Mouse (Mus musculus) heart, adult 2 months (tissue): ENCODE measurements at regions not wholly inside any gene's neighbourhood (a gene's known extent, or its start where the extent isn't known, plus 50 kb on each side); places are given as distances from the start of the nearest gene placed in this dataset.

Experiments
- CTCF ChIP-seq: fragments of 200-600 bp; IDR thresholded peaks from 2 replicates; pipeline ENCODE4 v1.8.1; 2022; ENCODE audit warnings: antibody characterized with exemption, mild to moderate bottlenecking, moderate library complexity
- EP300 ChIP-seq: fragments of 200-500 bp; IDR thresholded peaks from 2 replicates; pipeline ENCODE4 v1.6.1; 2011; ENCODE audit warnings: low read depth, low read length, control low read depth; ENCODE audit not compliant: insufficient read depth
- POLR2A ChIP-seq: fragments of 200-500 bp; IDR thresholded peaks from 2 replicates; pipeline ENCODE4 v1.6.1; 2011; ENCODE audit warnings: mild to moderate bottlenecking, low read depth, low read length, control low read depth; ENCODE audit not compliant: insufficient read depth

DNA sequence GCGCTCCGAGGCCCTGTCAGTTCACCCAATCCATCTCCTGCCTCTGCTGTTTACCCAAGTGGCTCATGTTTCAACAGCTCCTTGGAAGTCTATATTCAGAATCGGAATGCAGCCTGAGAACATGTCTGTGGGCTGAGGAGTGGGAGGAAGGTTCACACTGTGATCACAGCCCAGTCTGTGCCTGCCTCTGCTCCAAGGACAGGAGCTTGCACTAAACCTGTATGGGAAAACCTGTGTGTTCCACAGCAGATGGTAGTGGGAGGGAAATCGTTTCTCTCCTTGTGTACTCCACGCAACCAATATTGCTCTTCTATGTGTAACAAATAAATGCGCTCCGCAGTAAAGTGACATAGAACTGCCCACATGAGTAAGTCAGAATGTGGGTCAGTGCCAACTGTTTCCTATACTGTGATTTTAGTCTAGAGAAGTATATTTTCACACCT, 514.0 kb upstream of the Epha7 start:
- no peak for TF ChIP-seq EP300
- no peak for TF ChIP-seq CTCF
- TF ChIP-seq POLR2A: no peak
